ENCODE assay signal across 18 mouse cellular contexts in the genomic region with DNA sequence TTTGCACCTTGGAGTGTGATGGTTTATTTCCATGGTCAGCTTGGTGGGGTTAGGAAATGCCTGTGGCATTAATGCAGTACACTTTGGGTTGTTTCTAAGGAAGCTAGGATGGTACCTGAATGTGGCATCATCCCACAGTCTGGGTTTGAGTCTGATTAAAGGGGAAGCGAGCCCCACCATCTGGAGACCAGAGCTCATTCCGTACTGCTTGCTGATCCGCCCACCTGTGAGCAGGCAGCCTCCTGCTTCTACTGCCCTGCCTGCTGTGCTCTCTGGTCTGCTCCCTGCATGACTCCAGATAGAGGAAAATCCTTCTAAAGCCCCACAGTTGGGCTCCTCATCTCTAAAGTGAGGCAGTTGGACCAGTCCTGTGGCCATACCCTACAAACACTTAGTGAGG.
DNase-seq lines count a peak whose midpoint lies in the region; ATAC-seq and TF ChIP-seq lines count a peak whose summit lies in the region.
"Had no signal": no experiment of that assay in that cellular context is flagged by ENCODE, and none has a peak within 500 bp of the region (broad histone marks: within the 10 kb centered on the region; RNA-seq: fewer than 3 reads in every experiment).

No protein-coding gene starts in this region.

- H3K27me3 ChIP-seq in embryonic facial prominence, embryonic 11.5 days (ENCODE audit: control insufficient read depth, insufficient read depth, low read length), result no peaks in the 10 kb centered on the region
- no peaks in the 10 kb centered on the region for H3K27me3 ChIP-seq in embryonic facial prominence, embryonic 10.5 days (replicated peaks; ENCODE audit: low read depth, poor library complexity, severe bottlenecking)
- H3K27me3 ChIP-seq in hindbrain, embryonic 15.5 days, result no peaks in the 10 kb centered on the region
- no peaks in the 10 kb centered on the region for H3K27me3 ChIP-seq in hindbrain, postnatal 0 days (ENCODE audit: insufficient read depth, low read length)
- H3K27me3 ChIP-seq: CH12.LX had no signal

- no peak overlapping the region for H3K4me3 ChIP-seq in embryonic facial prominence, embryonic 11.5 days (ENCODE audit: low read depth, low read length)
- H3K4me3 ChIP-seq in embryonic facial prominence, embryonic 10.5 days, result no peak overlapping the region
- H3K4me3 ChIP-seq in hindbrain, embryonic 15.5 days, result no peak overlapping the region
- H3K4me3 ChIP-seq in hindbrain, postnatal 0 days (ENCODE audit: low read length), result no peak overlapping the region
- H3K4me3 ChIP-seq: myocyte had no signal

- no peaks in the 10 kb centered on the region for H3K36me3 ChIP-seq in embryonic facial prominence, embryonic 11.5 days (replicated peaks; ENCODE audit: control insufficient read depth, insufficient read depth, low read depth, low read length)
- no peaks in the 10 kb centered on the region for H3K36me3 ChIP-seq in embryonic facial prominence, embryonic 10.5 days (replicated peaks)
- H3K36me3 ChIP-seq in hindbrain, embryonic 15.5 days, result no peaks in the 10 kb centered on the region
- no peaks in the 10 kb centered on the region for H3K36me3 ChIP-seq in hindbrain, postnatal 0 days (ENCODE audit: insufficient read depth, low read length)

- H3K4me2 ChIP-seq in embryonic facial prominence, embryonic 11.5 days (ENCODE audit: low read depth, low read length), result no peak overlapping the region
- no peak overlapping the region for H3K4me2 ChIP-seq in hindbrain, embryonic 15.5 days
- H3K4me2 ChIP-seq in hindbrain, postnatal 0 days (ENCODE audit: low read depth, low read length), result no peak overlapping the region
- H3K4me2 ChIP-seq: midbrain, embryonic 11.5 days had no signal

- no peaks in the 10 kb centered on the region for H3K4me1 ChIP-seq in embryonic facial prominence, embryonic 11.5 days (ENCODE audit: control insufficient read depth, insufficient read depth, low read length)
- peaks cover 14% of the 10 kb centered on the region for H3K4me1 ChIP-seq in embryonic facial prominence, embryonic 10.5 days
- peaks cover 9% of the 10 kb centered on the region; the same call in 1 of the 2 replicates for H3K4me1 ChIP-seq in hindbrain, embryonic 15.5 days (replicated peaks)
- 0 out of 2 replicates have a peak, but pooled peaks cover 5% of the 10 kb centered on the region for H3K4me1 ChIP-seq in hindbrain, postnatal 0 days (ENCODE audit: insufficient read depth, low read length)

- no peak for TF ChIP-seq CTCF in hindbrain, postnatal 0 days (IDR thresholded peaks at IDR 0.05; ENCODE audit: low read depth)

- no peaks in the 10 kb centered on the region for H3K9me3 ChIP-seq in embryonic facial prominence, embryonic 11.5 days (replicated peaks; ENCODE audit: control insufficient read depth, low read length)
- H3K9me3 ChIP-seq in embryonic facial prominence, embryonic 10.5 days, result 0 out of 2 replicates have a peak, but pooled peaks cover 6% of the 10 kb centered on the region
- no peaks in the 10 kb centered on the region for H3K9me3 ChIP-seq in hindbrain, embryonic 15.5 days
- no peaks in the 10 kb centered on the region for H3K9me3 ChIP-seq in hindbrain, postnatal 0 days (ENCODE audit: low read length)

- DNase-seq in embryonic facial prominence, embryonic 11.5 days (ENCODE audit: low spot score), result no peak
- no peak for DNase-seq in embryonic facial prominence, embryonic 10.5 days (ENCODE audit: low spot score)
- DNase-seq in hindbrain, postnatal 0 days (ENCODE audit: low spot score), result no peak
- peak; percentile 22 for DNase-seq in testis, postnatal 10 days (ENCODE audit: low spot score)
- DNase-seq in testis, postnatal 14 days (ENCODE audit: low spot score), result no peak
- DNase-seq in urinary bladder, postnatal 4 days (ENCODE audit: low spot score in 2 of 2), result no peak
- no peak for DNase-seq in urinary bladder, postnatal 10 days (ENCODE audit: low spot score)
- DNase-seq: adrenal gland, postnatal 14 days; cerebellum, adult 8-10 months; heart, adult 18-20 months; kidney, postnatal 10 days; left cerebral cortex, postnatal 4 days; liver, postnatal 0 days; thymus, adult 2 months had no signal

- 0 out of 2 replicates have a peak, but pooled peaks have one; percentile 8 for ATAC-seq in embryonic facial prominence, embryonic 11.5 days (replicated peaks; ENCODE audit: insufficient number of reproducible peaks, low FRiP score, low TSS enrichment, low read depth)
- ATAC-seq in hindbrain, embryonic 15.5 days (ENCODE audit: low FRiP score, low read depth), result no peak
- no peak for ATAC-seq in hindbrain, postnatal 0 days
- ATAC-seq: liver, postnatal 0 days had no signal

- 47% methylated on average over 3 of the region's 3 CpGs for WGBS in embryonic facial prominence, embryonic 11.5 days
- 49% methylated on average over 3 of the region's 3 CpGs for WGBS in embryonic facial prominence, embryonic 10.5 days
- 72% methylated on average over 3 of the region's 3 CpGs for WGBS in hindbrain, embryonic 15.5 days
- 74% methylated on average over 3 of the region's 3 CpGs for WGBS in hindbrain, postnatal 0 days

- H3K27ac ChIP-seq in embryonic facial prominence, embryonic 11.5 days (replicated peaks; ENCODE audit: low read depth, low read length), result no peak overlapping the region
- no peak overlapping the region for H3K27ac ChIP-seq in embryonic facial prominence, embryonic 10.5 days (replicated peaks)
- peak overlapping the region; percentile 11; the same call in 1 of the 2 replicates for H3K27ac ChIP-seq in hindbrain, embryonic 15.5 days (replicated peaks)
- no peak overlapping the region for H3K27ac ChIP-seq in hindbrain, postnatal 0 days

- H3K9ac ChIP-seq in embryonic facial prominence, embryonic 11.5 days (replicated peaks; ENCODE audit: low read length), result no peak overlapping the region
- no peak overlapping the region for H3K9ac ChIP-seq in hindbrain, embryonic 15.5 days
- no peak overlapping the region for H3K9ac ChIP-seq in hindbrain, postnatal 0 days (replicated peaks; ENCODE audit: low read length)
- H3K9ac ChIP-seq: liver, postnatal 0 days had no signal
